Mouse (Mus musculus) embryonic stem cell, embryonic (primary cell): ENCODE measurements at regions not wholly inside any gene's neighbourhood (a gene's known extent, or its start where the extent isn't known, plus 50 kb on each side); places are given as distances from the start of the nearest gene placed in this dataset.

Source experiments
- CTCF ChIA-PET, 4 experiments: fragments of 300-600 bp in 2 of 4; fragments of 350-600 bp in 2 of 4; sonication (Branson Sonifier 250); formaldehyde crosslinking; loops; one replicate each; lab custom pipeline; 2022; ENCODE audit warnings: inconsistent platforms in 2 of 4; lab: Charles Lee
- POLR2A ChIA-PET, 4 experiments: fragments of 300-600 bp in 2 of 4; fragments of 350-600 bp in 2 of 4; sonication (Branson Sonifier 250); formaldehyde crosslinking; loops; one replicate each; lab custom pipeline; 2022; ENCODE audit warnings: antibody characterized with exemption in 4 of 4, inconsistent platforms in 1 of 4; lab: Charles Lee

DNA sequence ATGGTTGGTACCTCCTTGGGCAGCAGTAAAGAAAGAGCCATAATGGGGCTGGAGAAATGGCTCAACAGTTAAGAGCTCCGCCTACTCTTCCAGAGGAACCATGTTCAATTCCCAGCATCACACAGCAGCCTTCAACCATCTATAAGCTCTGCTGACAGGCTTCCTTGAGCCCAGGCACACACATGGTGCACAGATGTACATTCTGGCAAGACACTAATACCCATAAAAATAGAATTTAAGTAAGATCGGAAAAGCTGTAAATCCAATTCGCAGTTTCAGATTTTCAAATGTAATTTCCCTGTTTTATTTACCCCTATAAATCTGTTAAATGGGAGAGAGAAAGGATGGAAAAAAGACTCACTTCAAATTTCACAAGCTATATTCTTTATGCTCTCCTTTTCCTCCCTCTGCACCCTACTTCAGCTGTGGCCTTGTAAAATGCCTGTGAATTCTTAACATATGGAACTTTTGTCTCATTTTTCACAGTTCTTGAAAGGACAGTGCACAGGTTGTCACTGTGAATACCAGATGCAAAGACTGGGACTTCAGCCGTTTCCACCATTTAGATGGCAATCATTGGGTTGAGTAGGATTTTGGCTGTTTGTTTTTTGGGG is 58.5 kb upstream of the Ccdc90b start:
- CTCF ChIA-PET = no interaction called here
- POLR2A ChIA-PET = interaction anchor here in 1 of 4 experiments (0.6 kb wide), 1 partner anchor 889 kb away, joined by 3 read pairs; no protein-coding TSS in a partner anchor

GRCm38 (mm10) chr7:92506378-92506777 is 54.6 kb upstream of the Ccdc90b start:
- ChIA-PET POLR2A (interaction anchor here in 1 of 4 experiments (0.5 kb wide), 1 partner anchor 166 kb away, joined by 4 read pairs; no protein-coding TSS in a partner anchor), CTCF (interaction anchor here in 2 of 4 experiments (0.5 to 0.6 kb wide), 2 partner anchors 26 to 67 kb away, joined by 4 read pairs; no protein-coding TSS in a partner anchor)

- CTCF ChIA-PET = no interaction called here
- POLR2A ChIA-PET = no interaction called here
Measured at GRCm38 (mm10) chr7:92509090-92509489, 51.9 kb upstream of the Ccdc90b start.
